Mouse (Mus musculus) embryonic fibroblast, embryonic 13.5 days (primary cell): Measurements from ENCODE around the gene Paxx.

Experiments
- CTCF ChIP-seq: IDR thresholded peaks from 2 replicates; pipeline ENCODE4 v1.5.1; 2011; ENCODE audit warnings: mild to moderate bottlenecking, control low read depth, low read length, moderate library complexity, borderline replicate concordance; ENCODE audit not compliant: insufficient read depth
- POLR2A ChIP-seq: IDR thresholded peaks from 2 replicates; pipeline ENCODE4 v1.6.1; 2011; ENCODE audit warnings: low read depth, mild to moderate bottlenecking, control low read depth, low read length, moderate library complexity

DNA sequence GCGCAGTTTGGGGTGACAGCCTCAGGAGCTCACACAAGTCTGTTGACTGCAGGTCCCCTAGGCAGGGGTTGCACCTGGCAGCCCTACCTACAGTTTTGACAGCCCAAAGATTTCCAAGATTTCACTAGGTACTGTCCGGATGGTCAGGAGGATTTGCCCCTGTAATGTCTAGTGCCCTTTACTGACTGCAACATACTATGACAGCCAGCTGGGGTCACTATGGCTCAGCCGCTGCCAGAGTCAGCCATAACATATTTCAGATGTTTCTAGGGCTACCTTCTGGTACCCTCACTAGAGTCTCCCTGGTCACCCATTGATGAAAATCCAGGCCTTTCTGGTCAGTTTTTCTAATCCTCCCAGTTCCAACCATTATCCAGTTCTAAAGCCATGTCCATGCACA is 49.0 kb upstream of the Paxx start:
- peak; percentile 21; the same call in 1 of the 2 replicates for TF ChIP-seq CTCF
- TF ChIP-seq POLR2A: no peak
